Mouse (Mus musculus) layer of hippocampus, postnatal 14 days (tissue): ENCODE data around the gene Olfr1113. TPM values are rescaled to one million over a fixed set of nuclear protein-coding genes. Genes with fewer than 3 reads are reported as not detected.
"Not testable (repeated sequence)": the region's sequence is repeated elsewhere in the genome, so short reads cannot be mapped to it uniquely, and the experiment has no call there.

Experiments
- DNase-seq, 2 experiments: peaks; one replicate each; pipeline ENCODE4 v3.0.0; 2021 to 2022; ENCODE audit warnings: low spot score in 2 of 2, mixed read lengths in 1 of 2
- long read RNA-seq, 2 experiments: library from polyadenylated mRNA; stranded (forward); transcript quantifications; one replicate each; pipeline ENCODE4 v2.0.0; 2021
- microRNA-seq, 2 experiments: library from miRNA; unstranded; fragments of <30 nt; microRNA quantifications; one replicate each; pipeline ENCODE4 v1.2.0; 2021
- total RNA-seq, 2 experiments: library from RNA; stranded (reverse); gene quantifications; 2 replicates each; pipeline ENCODE4 v1.2.3; 2021

Olfr1113 gene
- not detected for total RNA-seq
- long read RNA-seq, experiment 1: 0 reads
- long read RNA-seq, experiment 2: 0 reads

GRCm38 (mm10) chr2:87208670-87209069 lies at the start of gene Olfr1113:
TSS of gene Olfr1113 (plus strand) at chr2:87208970.
- DNase-seq: no peak

- not testable (repeated sequence) for DNase-seq
Measured at GRCm38 (mm10) chr2:87167731-87168130, 41.0 kb upstream of the Olfr1113 start.

- no peak for DNase-seq
Measured at GRCm38 (mm10) chr2:87187498-87187897, 21.3 kb upstream of the Olfr1113 start, which contains the start of gene Olfr1112. TSS of gene Olfr1112 (plus strand) at chr2:87187798.

- no peak for DNase-seq
Measured at GRCm38 (mm10) chr2:87247713-87248112, 38.9 kb downstream of the Olfr1113 start, which contains the start of gene Olfr1115. TSS of gene Olfr1115 (plus strand) at chr2:87248013.

Small RNA genes within 50 kb of the gene (microRNA-seq; reads per million reads assigned to microRNA genes)
- 0 reads per million in 2 experiments for gene Gm27438

Other genes with a start within 250 kb of the Olfr1113 start
- not detected for gene Olfr1099, start 248.3 kb upstream of the Olfr1113 start, total RNA-seq
- gene Olfr1100, start 229.0 kb upstream of the Olfr1113 start, total RNA-seq: not detected
- not detected for gene Olfr1101, start 217.7 kb upstream of the Olfr1113 start, total RNA-seq
- gene Olfr1102, start 210.6 kb upstream of the Olfr1113 start, total RNA-seq: not detected
- not detected for gene Olfr1104, start 181.9 kb upstream of the Olfr1113 start, total RNA-seq
- not detected for gene Olfr1105, start 172.4 kb upstream of the Olfr1113 start, total RNA-seq
- not detected for gene Olfr1106, start 156.7 kb upstream of the Olfr1113 start, total RNA-seq
- not detected for gene Olfr1107, start 133.2 kb upstream of the Olfr1113 start, total RNA-seq
- not detected for gene Olfr1109, start 113.0 kb upstream of the Olfr1113 start, total RNA-seq
- gene Olfr259, start 94.4 kb upstream of the Olfr1113 start, total RNA-seq: not detected
- gene Olfr1110, start 68.7 kb upstream of the Olfr1113 start, total RNA-seq: not detected
- gene Olfr1111, start 56.3 kb upstream of the Olfr1113 start, total RNA-seq: not detected
- not detected for gene Olfr1112, start 21.2 kb upstream of the Olfr1113 start, total RNA-seq
- gene Olfr1115, start 39.0 kb downstream of the Olfr1113 start, total RNA-seq: not detected
- gene Olfr1116, start 58.6 kb downstream of the Olfr1113 start, total RNA-seq: not detected
- not detected for gene Olfr1118, start 98.6 kb downstream of the Olfr1113 start, total RNA-seq
- not detected for gene Olfr1120, start 145.8 kb downstream of the Olfr1113 start, total RNA-seq
- not detected for gene Olfr1121, start 160.9 kb downstream of the Olfr1113 start, total RNA-seq
- not detected for gene Olfr1122, start 176.9 kb downstream of the Olfr1113 start, total RNA-seq
- gene Olfr1123, start 207.7 kb downstream of the Olfr1113 start, total RNA-seq: not detected
- gene Olfr1124, start 221.3 kb downstream of the Olfr1113 start, total RNA-seq: not detected
- gene Olfr1126, start 245.0 kb downstream of the Olfr1113 start, total RNA-seq: not detected